Mouse (Mus musculus): ENCODE measurements around the gene Emg1.
"Not testable (repeated sequence)": the region's sequence is repeated elsewhere in the genome, so short reads cannot be mapped to it uniquely, and the experiment has no call there.

The Emg1 gene

GRCm38 (mm10) chr6:124708289-124708889, 3.6 kb downstream of the Emg1 start:
- DNase-seq (ENCODE audit: low spot score in 2 of 2), result no peak

- DNase-seq (ENCODE audit: low spot score in 2 of 2), result no peak
Measured at GRCm38 (mm10) chr6:124706061-124706627, 5.8 kb downstream of the Emg1 start.

GRCm38 (mm10) chr6:124704417-124704816, 7.6 kb downstream of the Emg1 start:
- no peak for DNase-seq (ENCODE audit: low spot score in 2 of 2)

GRCm38 (mm10) chr6:124703789-124704188, 8.2 kb downstream of the Emg1 start:
- no peak for DNase-seq (ENCODE audit: low spot score in 2 of 2)

- DNase-seq (ENCODE audit: low spot score in 2 of 2), result peak; percentile 75 to 89
Measured at GRCm38 (mm10) chr6:124702784-124703103, 9.2 kb downstream of the Emg1 start.

- no peak for DNase-seq (ENCODE audit: low spot score in 2 of 2)
Measured at GRCm38 (mm10) chr6:124702102-124702783, 9.7 kb downstream of the Emg1 start.

- DNase-seq (ENCODE audit: low spot score in 2 of 2), result no peak
Measured at GRCm38 (mm10) chr6:124701338-124701737, 10.6 kb downstream of the Emg1 start.

- DNase-seq (ENCODE audit: low spot score in 2 of 2), result no peak
Measured at GRCm38 (mm10) chr6:124699962-124700610, 11.9 kb downstream of the Emg1 start.

- no peak for DNase-seq (ENCODE audit: low spot score in 2 of 2)
Measured at GRCm38 (mm10) chr6:124699366-124699765, 12.6 kb downstream of the Emg1 start.

GRCm38 (mm10) chr6:124698751-124699150, 13.2 kb downstream of the Emg1 start:
- no peak for DNase-seq (ENCODE audit: low spot score in 2 of 2)

- no peak for DNase-seq (ENCODE audit: low spot score in 2 of 2)
Measured at GRCm38 (mm10) chr6:124696441-124697150, 15.4 kb downstream of the Emg1 start.

- no peak for DNase-seq (ENCODE audit: low spot score in 2 of 2)
Measured at GRCm38 (mm10) chr6:124694166-124694955, 17.6 kb downstream of the Emg1 start.

GRCm38 (mm10) chr6:124693243-124693981, 18.6 kb downstream of the Emg1 start:
- no peak for DNase-seq (ENCODE audit: low spot score in 2 of 2)

- DNase-seq (ENCODE audit: low spot score in 2 of 2), result no peak
Measured at GRCm38 (mm10) chr6:124690517-124690916, 21.5 kb downstream of the Emg1 start.

- no peak for DNase-seq (ENCODE audit: low spot score in 2 of 2)
Measured at GRCm38 (mm10) chr6:124689011-124689410, 23.0 kb downstream of the Emg1 start.

GRCm38 (mm10) chr6:124688151-124688758, 23.7 kb downstream of the Emg1 start:
- DNase-seq (ENCODE audit: low spot score in 2 of 2), result no peak

GRCm38 (mm10) chr6:124686644-124687043, 25.3 kb downstream of the Emg1 start:
- DNase-seq (ENCODE audit: low spot score in 2 of 2), result not testable (repeated sequence)

- DNase-seq (ENCODE audit: low spot score in 2 of 2), result no peak
Measured at GRCm38 (mm10) chr6:124685606-124686386, 26.2 kb downstream of the Emg1 start.

Data from spleen, postnatal 4 days (tissue).